Mouse (Mus musculus): ENCODE measurements at regions not wholly inside any gene's neighbourhood (a gene's known extent, or its start where the extent isn't known, plus 50 kb on each side); places are given as distances from the start of the nearest gene placed in this dataset.

- no peak overlapping the region for H3K27ac ChIP-seq
- no peak overlapping the region for H3K9ac ChIP-seq
- H3K4me3 ChIP-seq, result no peak overlapping the region
- no peak overlapping the region for H3K4me2 ChIP-seq
- WGBS, result 39% methylated on average over 4 of the region's 4 CpGs
- ATAC-seq (ENCODE audit: borderline replicate concordance, extremely low read depth, low FRiP score, low TSS enrichment), result no peak
- H3K4me1 ChIP-seq, result no peaks in the 10 kb centered on the region
- no peaks in the 10 kb centered on the region for H3K9me3 ChIP-seq
- no peaks in the 10 kb centered on the region for H3K36me3 ChIP-seq
- H3K27me3 ChIP-seq, result no peaks in the 10 kb centered on the region
These were observed 2157.1 kb downstream of the 4930444P10Rik start for GRCm38 (mm10) chr1:13935938-13936491.

GRCm38 (mm10) chr1:13928679-13929078 is 2164.4 kb downstream of the 4930444P10Rik start:
- ATAC-seq (ENCODE audit: borderline replicate concordance, extremely low read depth, low FRiP score, low TSS enrichment), result no peak
- 70% methylated on average over 2 of the region's 2 CpGs for WGBS
- Histone ChIP-seq H3K27me3 (no peaks in the 10 kb centered on the region), H3K27ac (no peak overlapping the region), H3K9ac (no peak overlapping the region), H3K36me3 (no peaks in the 10 kb centered on the region), H3K4me2 (no peak overlapping the region), H3K9me3 (no peaks in the 10 kb centered on the region), H3K4me1 (no peaks in the 10 kb centered on the region; the same call in 1 of the 2 replicates), H3K4me3 (no peak overlapping the region)

GRCm38 (mm10) chr1:13927964-13928363 is 2165.2 kb downstream of the 4930444P10Rik start:
- ATAC-seq (ENCODE audit: borderline replicate concordance, extremely low read depth, low FRiP score, low TSS enrichment), result no peak

GRCm38 (mm10) chr1:13925994-13926393 is 2167.1 kb downstream of the 4930444P10Rik start:
- WGBS, result 77% methylated on average over 2 of the region's 2 CpGs
- Histone ChIP-seq H3K4me2 (no peak overlapping the region), H3K4me3 (no peak overlapping the region), H3K27ac (no peak overlapping the region), H3K9me3 (no peaks in the 10 kb centered on the region), H3K36me3 (no peaks in the 10 kb centered on the region), H3K27me3 (no peaks in the 10 kb centered on the region), H3K9ac (no peak overlapping the region), H3K4me1 (no peaks in the 10 kb centered on the region; the same call in 1 of the 2 replicates)
- no peak for ATAC-seq (ENCODE audit: borderline replicate concordance, extremely low read depth, low FRiP score, low TSS enrichment)

More at GRCm38 (mm10) chr1:13927964-13928363, 2165.2 kb downstream of the 4930444P10Rik start:
- Histone ChIP-seq H3K4me2 (no peak overlapping the region), H3K27ac (no peak overlapping the region), H3K36me3 (no peaks in the 10 kb centered on the region), H3K9me3 (no peaks in the 10 kb centered on the region), H3K27me3 (no peaks in the 10 kb centered on the region), H3K4me1 (no peaks in the 10 kb centered on the region; the same call in 1 of the 2 replicates), H3K4me3 (no peak overlapping the region), H3K9ac (no peak overlapping the region)
- 55% methylated on average over 2 of the region's 2 CpGs for WGBS

- Histone ChIP-seq H3K36me3 (no peaks in the 10 kb centered on the region), H3K4me1 (no peaks in the 10 kb centered on the region), H3K27me3 (no peaks in the 10 kb centered on the region), H3K4me2 (no peak overlapping the region), H3K4me3 (no peak overlapping the region), H3K27ac (no peak overlapping the region), H3K9me3 (no peaks in the 10 kb centered on the region), H3K9ac (no peak overlapping the region)
- ATAC-seq (ENCODE audit: borderline replicate concordance, extremely low read depth, low FRiP score, low TSS enrichment), result no peak
- WGBS, result 82% methylated on average over 5 of the region's 5 CpGs
These were observed 2177.9 kb downstream of the 4930444P10Rik start for GRCm38 (mm10) chr1:13915216-13915615.

DNA sequence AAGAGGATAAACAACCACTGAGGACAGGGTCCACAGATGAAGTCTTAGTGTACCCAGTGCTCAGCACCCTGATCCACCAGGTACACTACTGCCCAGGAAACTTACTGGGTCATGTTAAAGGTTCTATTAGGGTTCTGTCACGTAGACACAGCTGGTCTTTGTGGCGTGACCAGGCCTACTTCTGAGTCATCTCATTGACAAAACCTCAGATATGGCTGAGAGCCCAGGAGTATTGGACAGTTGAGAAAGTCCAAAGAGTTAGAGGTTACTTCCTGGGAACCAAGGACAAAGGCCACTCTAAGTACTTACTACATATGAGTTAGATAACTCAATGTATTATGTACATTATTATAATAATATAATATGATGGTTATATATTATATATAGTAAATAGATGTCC is 2214.0 kb downstream of the 4930444P10Rik start:
- Histone ChIP-seq H3K9me3 (no peaks in the 10 kb centered on the region), H3K4me3 (no peak overlapping the region), H3K27ac (no peak overlapping the region), H3K9ac (no peak overlapping the region), H3K36me3 (no peaks in the 10 kb centered on the region), H3K27me3 (no peaks in the 10 kb centered on the region), H3K4me2 (no peak overlapping the region), H3K4me1 (no peaks in the 10 kb centered on the region)
- WGBS, result 84% methylated on average over 2 of the region's 2 CpGs
- ATAC-seq (ENCODE audit: borderline replicate concordance, extremely low read depth, low FRiP score, low TSS enrichment), result no peak

DNA sequence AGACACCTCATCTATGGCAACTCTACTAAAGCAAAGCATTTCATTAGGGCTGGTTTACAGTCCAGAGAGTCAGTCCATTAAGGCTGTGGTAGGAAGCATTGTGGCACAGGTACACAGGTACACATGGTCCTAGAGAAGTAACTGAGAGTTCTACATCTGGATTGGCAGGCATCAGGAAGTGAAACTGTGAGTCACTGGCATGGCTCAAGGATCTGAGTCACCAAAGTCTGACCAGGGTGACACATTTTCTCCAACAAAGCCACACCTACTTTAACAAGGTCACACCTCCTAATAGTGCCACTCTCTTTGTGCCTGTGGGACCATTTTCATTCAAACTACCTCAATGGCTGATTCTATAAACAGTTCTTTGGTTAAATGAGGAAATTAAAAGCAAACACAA is 2219.2 kb downstream of the 4930444P10Rik start:
- H3K9me3 ChIP-seq, result no peaks in the 10 kb centered on the region
- no peak overlapping the region for H3K9ac ChIP-seq
- no peaks in the 10 kb centered on the region for H3K27me3 ChIP-seq
- H3K4me3 ChIP-seq, result no peak overlapping the region
- no peaks in the 10 kb centered on the region for H3K4me1 ChIP-seq
- H3K36me3 ChIP-seq, result no peaks in the 10 kb centered on the region
- H3K4me2 ChIP-seq, result no peak overlapping the region
- H3K27ac ChIP-seq, result no peak overlapping the region
- no peak for ATAC-seq (ENCODE audit: borderline replicate concordance, extremely low read depth, low FRiP score, low TSS enrichment)

GRCm38 (mm10) chr1:13872536-13872935 is 2220.6 kb downstream of the 4930444P10Rik start:
- no peak overlapping the region for H3K4me3 ChIP-seq
- H3K9me3 ChIP-seq, result no peaks in the 10 kb centered on the region
- H3K4me1 ChIP-seq, result no peaks in the 10 kb centered on the region
- H3K4me2 ChIP-seq, result no peak overlapping the region
- no peak overlapping the region for H3K9ac ChIP-seq
- H3K27ac ChIP-seq, result no peak overlapping the region
- ATAC-seq (ENCODE audit: borderline replicate concordance, extremely low read depth, low FRiP score, low TSS enrichment), result no peak
- no peaks in the 10 kb centered on the region for H3K27me3 ChIP-seq
- H3K36me3 ChIP-seq, result no peaks in the 10 kb centered on the region

GRCm38 (mm10) chr1:13870631-13871286 is 2222.4 kb downstream of the 4930444P10Rik start:
- H3K4me2 ChIP-seq, result no peak overlapping the region
- H3K36me3 ChIP-seq, result no peaks in the 10 kb centered on the region
- WGBS, result 60% methylated on average over 3 of the region's 3 CpGs
- H3K27ac ChIP-seq, result no peak overlapping the region
- no peaks in the 10 kb centered on the region for H3K4me1 ChIP-seq
- H3K4me3 ChIP-seq, result no peak overlapping the region
- no peak overlapping the region for H3K9ac ChIP-seq
- ATAC-seq (ENCODE audit: borderline replicate concordance, extremely low read depth, low FRiP score, low TSS enrichment), result no peak
- no peaks in the 10 kb centered on the region for H3K9me3 ChIP-seq
- no peaks in the 10 kb centered on the region for H3K27me3 ChIP-seq

DNA sequence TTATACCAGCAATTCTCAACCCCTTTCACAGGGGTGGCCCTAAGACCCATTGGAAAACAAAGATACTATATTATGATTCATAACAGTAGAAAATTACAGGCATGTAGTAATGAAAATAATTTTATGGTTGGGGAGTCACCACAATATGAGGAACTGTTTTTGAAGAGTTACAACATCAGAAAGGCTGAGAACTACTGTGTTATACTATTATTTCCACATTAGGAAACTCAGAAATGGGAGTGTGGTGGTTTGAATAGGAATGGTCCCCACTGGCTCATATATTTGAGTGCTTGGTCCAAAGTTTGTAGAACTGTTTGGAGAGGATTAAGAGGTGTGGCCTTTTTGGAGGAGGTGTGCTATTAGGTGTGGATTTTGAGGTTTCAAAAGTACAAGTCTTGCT is 2227.4 kb downstream of the 4930444P10Rik start:
- H3K4me3 ChIP-seq, result no peak overlapping the region
- H3K9me3 ChIP-seq, result no peaks in the 10 kb centered on the region
- no peak for ATAC-seq (ENCODE audit: borderline replicate concordance, extremely low read depth, low FRiP score, low TSS enrichment)
- no peak overlapping the region for H3K4me2 ChIP-seq
- no peaks in the 10 kb centered on the region for H3K36me3 ChIP-seq
- H3K27ac ChIP-seq, result no peak overlapping the region
- H3K9ac ChIP-seq, result no peak overlapping the region
- no peaks in the 10 kb centered on the region for H3K4me1 ChIP-seq
- H3K27me3 ChIP-seq, result no peaks in the 10 kb centered on the region

- 30% methylated on average over 1 of the region's 1 CpGs for WGBS
- Histone ChIP-seq H3K4me3 (no peak overlapping the region), H3K27me3 (no peaks in the 10 kb centered on the region), H3K27ac (no peak overlapping the region), H3K9ac (no peak overlapping the region), H3K4me1 (no peaks in the 10 kb centered on the region), H3K36me3 (no peaks in the 10 kb centered on the region), H3K4me2 (no peak overlapping the region), H3K9me3 (no peaks in the 10 kb centered on the region)
- ATAC-seq (ENCODE audit: borderline replicate concordance, extremely low read depth, low FRiP score, low TSS enrichment), result no peak
These were observed 2229.4 kb downstream of the 4930444P10Rik start for GRCm38 (mm10) chr1:13863712-13864111.

- no peak overlapping the region for H3K9ac ChIP-seq
- no peak for ATAC-seq (ENCODE audit: borderline replicate concordance, extremely low read depth, low FRiP score, low TSS enrichment)
- H3K27me3 ChIP-seq, result no peaks in the 10 kb centered on the region
- H3K27ac ChIP-seq, result no peak overlapping the region
- no peaks in the 10 kb centered on the region for H3K4me1 ChIP-seq
- no peak overlapping the region for H3K4me2 ChIP-seq
- H3K4me3 ChIP-seq, result no peak overlapping the region
- 56% methylated on average over 5 of the region's 5 CpGs for WGBS
- no peaks in the 10 kb centered on the region for H3K9me3 ChIP-seq
- no peaks in the 10 kb centered on the region for H3K36me3 ChIP-seq
These were observed 2232.0 kb downstream of the 4930444P10Rik start for GRCm38 (mm10) chr1:13861070-13861511.
